Mouse (Mus musculus) liver, embryonic 11.5 days (tissue): Measurements from ENCODE around the gene Slc35e2. TPM values are rescaled to one million over a fixed set of nuclear protein-coding genes. Genes with fewer than 3 reads are reported as not detected.

Experiments
- ATAC-seq: fragments of 200-750 bp; cut with Nextera tagmentation; replicated peaks from 2 replicates; pipeline ENCODE4 v1.8.0; 2017; ENCODE audit warnings: moderate number of reproducible peaks, mild to moderate bottlenecking, moderate TSS enrichment, moderate library complexity; ENCODE audit not compliant: low FRiP score
- DNase-seq: peaks from one replicate; pipeline ENCODE4 v3.0.0-alpha.2; 2017; ENCODE audit warnings: low spot score
- H3K27ac ChIP-seq: fragments of 300-500 bp; sonication (generic); 2 replicates; pipeline ENCODE4 v1.5.1; 2014; ENCODE audit warnings: mild to moderate bottlenecking, low read depth, low read length, control low read depth
- H3K27me3 ChIP-seq: fragments of 300-500 bp; sonication (generic); replicated peaks from 2 replicates; pipeline ENCODE4 v1.6.1; 2014; ENCODE audit warnings: low read length, mixed read lengths; ENCODE audit not compliant: control insufficient read depth, insufficient read depth
- H3K36me3 ChIP-seq: fragments of 300-500 bp; sonication (generic); 2 replicates; pipeline ENCODE4 v1.6.1; 2014; ENCODE audit warnings: mild to moderate bottlenecking, low read length, moderate library complexity, mixed read lengths; ENCODE audit not compliant: control insufficient read depth, insufficient read depth
- H3K4me1 ChIP-seq: fragments of 300-500 bp; sonication (generic); replicated peaks from 2 replicates; pipeline ENCODE4 v1.6.1; 2014; ENCODE audit warnings: low read length, mixed read lengths; ENCODE audit not compliant: control insufficient read depth, insufficient read depth
- H3K4me2 ChIP-seq: fragments of 300-500 bp; sonication (generic); 2 replicates; pipeline ENCODE4 v1.6.1; 2014; ENCODE audit warnings: mild to moderate bottlenecking, control low read depth, moderate library complexity
- H3K4me3 ChIP-seq: fragments of 300-500 bp; sonication (generic); 2 replicates; pipeline ENCODE4 v1.5.1; 2014; ENCODE audit warnings: low read depth, low read length, control low read depth
- H3K9ac ChIP-seq: fragments of 300-500 bp; sonication (generic); 2 replicates; pipeline ENCODE4 v1.6.1; 2014; ENCODE audit warnings: low read depth, low read length, control low read depth
- H3K9me3 ChIP-seq: fragments of 300-500 bp; sonication (generic); 2 replicates; pipeline ENCODE4 v1.6.1; 2016; ENCODE audit warnings: low read length, inconsistent platforms, mixed read lengths; ENCODE audit not compliant: control insufficient read depth
- WGBS: fragments of 180-500 bp; shearing (Covaris S2); extraction: QIAGEN DNeasy Blood & Tissue Kit; methylation state at CpG from one replicate; pipeline ENCODE4 v1.1.7; 2014; 5-methylcytosine and 5-hydroxymethylcytosine counted together
- polyA plus RNA-seq: library from polyadenylated mRNA; unstranded; fragments of >200 nt; fragmentation: Nextera tagmentation; extraction: Ambion mirVana; gene quantifications from 2 replicates; pipeline ENCODE4 v1.2.1, GENCODE M21; 2014

Gene Slc35e2
- polyA plus RNA-seq, 1 experiment from 2014 or later = 14.5 TPM

GRCm38 (mm10) chr4:155582279-155582905 is 18.8 kb upstream of the Slc35e2 start:
- Histone ChIP-seq H3K4me2 (no peak overlapping the region), H3K9ac (no peak overlapping the region), H3K36me3 (peaks cover 16% of the 10 kb centered on the region), H3K4me1 (no peaks in the 10 kb centered on the region), H3K27me3 (no peaks in the 10 kb centered on the region), H3K4me3 (no peak overlapping the region), H3K9me3 (no peaks in the 10 kb centered on the region), H3K27ac (no peak overlapping the region)
- DNase-seq = no peak
- ATAC-seq = 0 out of 2 replicates have a peak, but pooled peaks have one; percentile 27
- WGBS = 88% methylated on average over 6 of the region's 6 CpGs

- Histone ChIP-seq H3K4me3 (no peak overlapping the region), H3K27me3 (no peaks in the 10 kb centered on the region), H3K27ac (no peak overlapping the region), H3K36me3 (peaks cover 32% of the 10 kb centered on the region), H3K4me1 (no peaks in the 10 kb centered on the region), H3K9me3 (no peaks in the 10 kb centered on the region), H3K9ac (no peak overlapping the region), H3K4me2 (no peak overlapping the region)
- 88% methylated on average over 5 of the region's 5 CpGs for WGBS
- no peak for ATAC-seq
- no peak for DNase-seq
Observed at GRCm38 (mm10) chr4:155589356-155589755, 11.9 kb upstream of the Slc35e2 start.

GRCm38 (mm10) chr4:155591012-155591719 is 10.1 kb upstream of the Slc35e2 start:
- H3K27me3 ChIP-seq = no peaks in the 10 kb centered on the region
- no peak overlapping the region for H3K27ac ChIP-seq
- no peak overlapping the region for H3K4me2 ChIP-seq
- H3K4me1 ChIP-seq = peaks cover 2% of the 10 kb centered on the region; the same call in 1 of the 2 replicates
- ATAC-seq = no peak
- 71% methylated on average over 7 of the region's 7 CpGs for WGBS
- H3K9ac ChIP-seq = no peak overlapping the region
- peaks cover 25% of the 10 kb centered on the region for H3K36me3 ChIP-seq
- H3K9me3 ChIP-seq = no peaks in the 10 kb centered on the region
- no peak overlapping the region for H3K4me3 ChIP-seq
- DNase-seq = no peak

GRCm38 (mm10) chr4:155593780-155594179 is 7.4 kb upstream of the Slc35e2 start:
- 50% methylated on average over 1 of the region's 1 CpGs for WGBS
- Histone ChIP-seq H3K4me1 (peaks cover 7% of the 10 kb centered on the region), H3K9me3 (no peaks in the 10 kb centered on the region), H3K27ac (no peak overlapping the region), H3K36me3 (peaks cover 14% of the 10 kb centered on the region), H3K27me3 (no peaks in the 10 kb centered on the region), H3K9ac (no peak overlapping the region), H3K4me2 (no peak overlapping the region), H3K4me3 (no peak overlapping the region)
- ATAC-seq (no peak), DNase-seq (no peak)

- H3K36me3 ChIP-seq = no peaks in the 10 kb centered on the region
- H3K4me1 ChIP-seq = peaks cover 9% of the 10 kb centered on the region
- no peaks in the 10 kb centered on the region for H3K9me3 ChIP-seq
- no peaks in the 10 kb centered on the region for H3K27me3 ChIP-seq
- ATAC-seq = no peak
- no peak overlapping the region for H3K4me2 ChIP-seq
- H3K9ac ChIP-seq = no peak overlapping the region
- DNase-seq = no peak
- WGBS = 82% methylated on average over 3 of the region's 3 CpGs
- H3K27ac ChIP-seq = no peak overlapping the region
- no peak overlapping the region for H3K4me3 ChIP-seq
Observed at GRCm38 (mm10) chr4:155595777-155596176, 5.4 kb upstream of the Slc35e2 start.

- H3K4me2 ChIP-seq = peak overlapping the region; percentile 1; the same call in 1 of the 2 replicates
- WGBS = 61% methylated on average over 5 of the region's 5 CpGs
- no peak overlapping the region for H3K4me3 ChIP-seq
- no peaks in the 10 kb centered on the region for H3K9me3 ChIP-seq
- 0 out of 2 replicates have a peak, but pooled peaks have one; percentile 4 for ATAC-seq
- H3K27ac ChIP-seq = 0 out of 2 replicates have a peak overlapping the region, but pooled peaks have one; percentile 16
- peaks cover 9% of the 10 kb centered on the region for H3K4me1 ChIP-seq
- no peak for DNase-seq
- H3K9ac ChIP-seq = no peak overlapping the region
- H3K27me3 ChIP-seq = no peaks in the 10 kb centered on the region
- no peaks in the 10 kb centered on the region for H3K36me3 ChIP-seq
Observed at GRCm38 (mm10) chr4:155596606-155597005, 4.6 kb upstream of the Slc35e2 start.

- DNase-seq (no peak), ATAC-seq (no peak)
- WGBS = 12% methylated on average over 20 of the region's 20 CpGs
- Histone ChIP-seq H3K4me1 (peaks cover 18% of the 10 kb centered on the region), H3K4me3 (no peak overlapping the region), H3K36me3 (no peaks in the 10 kb centered on the region), H3K9me3 (no peaks in the 10 kb centered on the region), H3K27me3 (no peaks in the 10 kb centered on the region), H3K27ac (no peak overlapping the region), H3K9ac (no peak overlapping the region), H3K4me2 (peak overlapping the region; percentile 25; the same call in 1 of the 2 replicates)
Observed at GRCm38 (mm10) chr4:155598536-155598935, 2.7 kb upstream of the Slc35e2 start.

- Histone ChIP-seq H3K9ac (peak overlapping the region; percentile 87), H3K4me2 (peak overlapping the region; percentile 84), H3K27ac (peak overlapping the region; percentile 99; the same call in 1 of the 2 replicates), H3K9me3 (no peaks in the 10 kb centered on the region), H3K27me3 (no peaks in the 10 kb centered on the region), H3K36me3 (peaks cover 3% of the 10 kb centered on the region; the same call in 1 of the 2 replicates), H3K4me3 (peak overlapping the region; percentile 90), H3K4me1 (peaks cover 18% of the 10 kb centered on the region)
- ATAC-seq = no peak
- 78% methylated on average over 11 of the region's 11 CpGs for WGBS
- DNase-seq = no peak
Observed at GRCm38 (mm10) chr4:155599901-155600825, 1.1 kb upstream of the Slc35e2 start.
